Mouse (Mus musculus): ENCODE data around the gene Thbs3.
A peak's percentile ranks its signal among the peaks of the same experiment; 100 is the strongest.

The Thbs3 gene

DNA sequence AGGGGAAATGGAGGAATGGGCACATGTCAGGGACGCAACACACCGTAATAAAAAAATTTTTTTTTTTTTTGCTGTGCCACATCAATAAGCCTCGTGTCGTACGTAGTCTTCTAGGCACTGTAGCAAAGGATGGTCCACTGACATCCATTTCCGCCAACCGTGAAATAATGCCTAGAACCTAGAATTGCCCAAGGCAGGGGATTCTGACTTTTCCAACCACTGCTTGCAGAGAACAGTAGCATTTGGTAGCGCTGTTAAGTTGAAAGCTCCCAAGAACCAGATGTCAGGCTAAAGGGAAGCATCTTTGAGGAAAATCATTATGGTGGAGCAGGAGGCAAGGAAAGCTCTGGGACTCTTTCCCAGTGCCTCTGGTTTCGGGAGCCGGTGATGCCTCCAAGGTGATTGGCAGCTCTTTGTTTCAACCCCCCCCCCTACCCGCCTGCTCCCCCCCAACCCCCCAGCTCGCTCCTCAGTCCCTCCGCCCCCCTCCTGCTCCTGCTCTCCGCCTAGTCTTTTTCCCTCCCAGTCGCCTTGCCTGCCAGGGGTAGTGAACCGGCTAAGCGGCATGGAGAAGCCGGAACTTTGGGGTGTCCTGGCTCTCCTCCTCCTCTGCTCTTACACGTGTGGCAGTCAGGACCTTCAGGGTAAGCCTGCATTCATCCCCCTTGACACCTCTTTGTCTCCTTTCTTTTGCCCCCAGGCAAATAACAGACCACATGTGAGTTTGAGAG lies at the start of gene Thbs3:
Thbs3 (plus strand) TSS at position 500 of the 731 bp plus-strand sequence.
- DNase-seq (ENCODE audit: low spot score in 2 of 2): no peak

DNA sequence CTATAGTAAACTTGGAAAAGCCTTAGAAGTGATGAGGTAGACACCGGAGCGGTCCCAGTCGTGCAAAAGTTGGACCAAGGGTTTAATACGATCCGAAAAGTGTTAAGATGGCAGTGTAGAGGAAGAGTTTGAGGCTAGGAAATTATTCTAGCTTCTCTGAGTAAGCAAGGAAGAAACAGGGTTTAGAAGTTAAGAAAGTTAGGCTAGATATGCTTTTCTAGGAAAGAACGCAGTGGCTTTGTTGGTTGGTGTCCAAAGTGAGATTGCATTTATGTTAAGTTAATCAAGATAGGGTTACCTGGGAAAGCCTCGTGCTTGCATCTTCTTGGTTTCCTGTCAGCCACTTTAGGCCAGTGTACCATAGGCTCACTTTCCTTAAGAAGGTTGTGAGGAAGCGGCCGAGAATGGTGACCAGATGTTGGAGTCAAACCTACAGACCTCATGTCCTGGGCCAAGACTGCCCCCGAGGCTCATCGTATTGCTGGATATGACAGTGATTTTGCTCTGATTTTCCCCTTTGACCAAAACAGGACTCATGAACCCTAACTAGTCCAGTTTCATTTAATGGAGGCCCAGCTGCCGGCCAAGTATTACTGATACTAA lies 49.6 kb upstream of the Thbs3 start:
- no peak for DNase-seq (ENCODE audit: low spot score in 2 of 2)

DNA sequence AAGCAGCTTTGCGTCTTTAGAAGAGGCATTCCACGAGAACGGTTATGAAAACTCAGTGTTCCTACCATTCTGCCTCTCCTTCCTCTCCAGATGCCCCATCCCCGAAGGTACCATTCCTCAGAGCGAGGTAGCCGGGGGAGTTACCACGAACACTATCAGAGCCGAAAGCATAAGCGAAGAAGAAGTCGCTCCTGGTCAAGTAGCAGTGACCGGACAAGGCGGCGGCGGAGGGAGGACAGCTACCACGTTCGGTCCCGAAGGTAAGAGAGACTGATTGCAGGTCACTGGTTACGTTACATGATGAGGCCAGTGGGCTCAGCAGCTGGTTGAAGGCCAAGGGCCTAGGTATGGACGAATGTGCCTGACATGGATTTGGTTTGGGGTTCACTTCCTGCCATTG lies 48.0 kb upstream of the Thbs3 start:
- DNase-seq (ENCODE audit: low spot score in 2 of 2): no peak

DNA sequence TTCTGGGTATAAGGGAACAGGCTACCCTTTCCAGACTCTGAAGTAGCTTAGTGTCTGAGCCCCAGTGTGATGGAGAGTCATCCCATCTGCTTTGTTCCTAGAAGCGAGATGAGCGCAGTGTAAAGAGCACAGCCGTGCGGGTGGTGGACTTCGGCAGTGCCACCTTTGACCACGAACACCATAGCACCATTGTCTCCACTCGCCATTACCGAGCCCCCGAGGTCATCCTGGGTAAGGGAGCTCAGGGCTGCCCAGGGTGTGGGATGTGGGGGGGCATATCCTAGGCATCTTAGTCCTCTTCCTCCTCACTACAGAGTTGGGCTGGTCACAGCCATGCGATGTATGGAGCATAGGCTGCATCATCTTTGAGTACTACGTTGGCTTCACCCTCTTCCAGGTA lies 40.1 kb upstream of the Thbs3 start:
- no peak for DNase-seq (ENCODE audit: low spot score in 2 of 2)

DNA sequence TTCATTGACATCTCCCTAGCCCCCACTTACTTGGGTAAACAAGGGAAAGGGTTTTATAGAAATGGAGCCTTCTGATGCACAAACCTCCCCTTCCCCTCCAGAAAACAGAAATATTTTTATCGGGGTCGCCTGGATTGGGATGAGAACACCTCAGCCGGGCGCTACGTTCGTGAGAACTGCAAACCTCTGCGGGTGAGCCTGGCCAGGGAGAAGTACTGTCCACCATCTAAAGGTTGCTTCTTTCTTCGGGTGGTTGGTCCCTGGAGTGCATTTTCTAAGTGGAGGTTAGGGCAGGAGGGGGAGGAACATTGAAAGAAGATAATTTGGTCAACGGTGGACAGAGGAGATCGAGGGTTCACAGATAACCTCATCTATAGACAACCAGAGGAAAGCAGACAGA lies 39.4 kb upstream of the Thbs3 start:
- DNase-seq (ENCODE audit: low spot score in 2 of 2): no peak

DNA sequence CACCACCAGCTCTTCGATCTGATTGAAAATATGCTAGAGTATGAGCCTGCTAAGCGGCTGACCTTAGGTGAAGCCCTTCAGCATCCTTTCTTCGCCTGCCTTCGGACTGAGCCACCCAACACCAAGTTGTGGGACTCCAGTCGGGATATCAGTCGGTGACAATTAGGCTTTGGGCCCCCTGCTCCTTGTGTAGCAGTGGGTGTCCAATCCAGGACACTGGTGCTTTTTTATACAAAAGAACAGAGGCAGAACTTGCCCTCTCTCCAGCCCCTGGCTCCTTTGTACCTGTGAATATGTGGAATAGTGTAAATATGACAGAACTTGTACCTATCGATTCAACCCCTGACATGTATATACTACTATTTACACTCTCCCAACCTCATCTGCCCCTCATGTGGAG lies 38.6 kb upstream of the Thbs3 start:
- DNase-seq (ENCODE audit: low spot score in 2 of 2): no peak

DNA sequence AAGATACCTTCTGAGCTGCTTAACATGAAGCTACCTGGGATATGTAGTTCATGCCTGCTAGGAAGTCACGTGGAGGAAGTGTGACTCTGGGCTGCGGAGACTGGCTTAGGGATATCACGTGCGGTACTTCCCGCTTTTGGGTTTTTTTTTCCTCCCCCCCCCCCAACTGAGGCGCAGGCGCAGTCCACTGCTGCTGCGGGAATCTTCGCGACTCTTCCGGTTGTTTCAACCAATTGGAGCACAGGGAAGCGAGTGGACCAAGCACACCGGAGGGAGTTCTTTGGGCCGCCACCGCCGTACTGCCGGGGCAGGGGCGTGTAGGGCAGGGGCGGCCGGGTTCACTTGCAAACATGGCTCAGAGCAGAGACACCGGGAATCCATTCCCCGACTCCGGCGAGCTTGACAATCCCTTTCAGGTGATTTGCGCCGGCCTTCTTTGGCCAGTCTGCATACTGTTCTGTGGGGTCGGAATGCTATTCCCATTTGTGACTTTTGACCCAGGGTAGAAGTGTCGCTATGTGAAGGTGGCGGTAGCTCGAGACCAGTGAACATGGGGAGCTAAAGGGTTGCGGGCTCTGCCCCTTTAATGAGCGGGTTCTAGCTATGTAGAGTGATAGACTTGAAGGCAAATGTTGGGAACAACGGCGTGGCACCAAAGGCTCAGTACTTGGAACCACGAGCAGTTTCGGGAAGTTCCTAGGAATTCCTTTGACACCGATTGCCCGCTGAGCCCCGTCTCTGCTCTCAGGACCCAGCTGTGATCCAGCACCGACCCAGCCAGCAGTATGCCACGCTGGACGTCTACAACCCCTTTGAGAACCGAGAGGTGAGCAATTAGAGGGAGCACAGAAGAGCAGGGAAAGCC lies 37.5 kb upstream of the Thbs3 start, which contains the start of gene Scamp3:
Scamp3 (plus strand) TSS at position 232 of the 865 bp plus-strand sequence.
- DNase-seq (ENCODE audit: low spot score in 2 of 2): peak; percentile 76 to 82

DNA sequence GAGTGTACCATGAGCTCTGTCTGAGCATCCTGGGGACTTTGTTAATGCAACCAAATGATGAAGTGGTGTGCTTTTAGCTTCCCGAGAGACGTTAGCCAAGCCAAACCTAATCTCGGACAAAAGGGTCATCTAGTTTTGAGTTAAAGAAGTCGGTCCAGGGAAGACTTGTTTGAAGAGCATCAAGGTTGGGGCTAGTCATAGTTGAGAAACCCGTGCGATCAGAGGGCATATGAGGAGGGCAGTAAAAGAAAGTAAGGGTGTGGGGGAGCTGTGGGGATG lies 36.9 kb upstream of the Thbs3 start:
- DNase-seq (ENCODE audit: low spot score in 2 of 2): no peak

DNA sequence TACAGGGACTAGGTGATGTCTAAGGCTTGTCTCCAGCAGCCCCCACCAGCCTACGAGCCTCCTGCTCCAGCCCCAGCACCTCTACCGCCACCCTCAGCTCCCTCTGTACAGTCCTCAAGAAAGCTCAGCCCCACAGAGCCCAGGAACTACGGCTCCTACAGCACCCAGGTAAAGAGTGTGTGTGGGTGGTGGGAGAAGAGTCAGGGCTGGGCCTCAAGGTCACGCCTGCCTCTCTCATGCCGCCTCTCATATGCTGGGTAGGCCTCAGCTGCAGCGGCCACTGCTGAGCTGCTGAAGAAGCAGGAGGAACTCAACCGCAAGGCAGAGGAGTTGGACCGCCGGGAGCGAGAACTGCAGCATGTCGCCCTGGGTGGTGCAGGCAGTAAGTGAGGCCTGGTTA lies 35.9 kb upstream of the Thbs3 start:
- no peak for DNase-seq (ENCODE audit: low spot score in 2 of 2)

DNA sequence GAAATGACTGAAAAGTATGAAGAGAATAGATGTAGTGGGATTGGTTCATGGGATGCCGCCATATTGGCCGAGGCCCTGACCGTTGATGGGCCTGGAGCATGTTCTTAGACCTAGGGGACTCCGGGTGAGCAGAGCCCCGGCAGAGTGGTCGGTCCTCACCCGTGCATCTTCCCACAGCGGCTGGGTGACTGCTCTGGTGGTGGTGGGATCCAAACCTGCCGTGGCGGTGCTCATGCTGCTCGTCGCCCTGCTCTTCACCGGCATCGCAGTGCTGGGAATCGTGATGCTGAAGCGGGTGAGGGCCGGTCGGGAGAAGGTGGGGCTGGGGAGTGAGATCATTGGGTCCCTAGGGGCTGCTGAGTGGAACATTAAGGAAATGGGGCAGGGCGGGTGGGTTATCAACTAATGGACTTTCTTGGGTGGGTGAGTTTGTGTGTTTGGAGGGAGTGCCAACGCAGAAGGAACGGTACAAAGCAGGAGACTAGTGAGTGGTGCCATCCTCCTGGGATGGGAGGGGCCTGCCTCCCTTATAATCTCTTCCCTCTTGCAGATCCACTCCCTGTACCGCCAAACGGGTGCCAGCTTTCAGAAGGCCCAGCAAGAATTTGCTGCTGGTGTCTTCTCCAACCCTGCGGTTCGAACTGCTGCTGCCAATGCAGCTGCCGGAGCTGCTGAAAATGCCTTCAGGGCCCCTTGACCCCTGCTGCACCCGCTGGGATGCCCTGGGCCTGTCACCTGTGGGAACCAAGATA lies 33.1 kb upstream of the Thbs3 start:
- DNase-seq (ENCODE audit: low spot score in 2 of 2): no peak

DNA sequence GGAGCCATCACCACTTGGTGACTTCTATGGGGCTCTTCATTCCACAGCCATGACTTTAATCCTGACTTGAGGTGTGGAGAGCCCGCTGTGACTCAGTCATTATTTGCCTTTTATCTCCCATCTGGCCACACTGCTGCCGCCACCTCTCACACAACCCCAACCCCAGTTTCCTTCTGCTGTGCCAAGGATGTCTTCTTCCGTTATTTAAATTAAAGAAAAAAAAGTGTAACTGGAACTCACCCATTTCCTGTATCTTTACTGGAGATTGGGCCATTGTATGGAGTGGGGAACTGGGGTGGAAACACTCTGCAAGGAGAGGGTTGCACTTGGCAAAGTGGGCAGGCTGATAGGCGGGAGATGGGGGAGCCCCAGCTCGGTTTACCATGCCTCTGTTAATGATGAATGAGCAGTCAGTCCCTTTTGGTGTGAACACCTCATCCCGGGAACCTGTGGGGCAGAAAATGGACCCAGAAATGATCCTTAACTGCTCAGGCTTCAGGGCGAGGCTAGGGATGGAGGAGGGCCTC lies 32.4 kb upstream of the Thbs3 start:
- no peak for DNase-seq (ENCODE audit: low spot score in 2 of 2)

DNA sequence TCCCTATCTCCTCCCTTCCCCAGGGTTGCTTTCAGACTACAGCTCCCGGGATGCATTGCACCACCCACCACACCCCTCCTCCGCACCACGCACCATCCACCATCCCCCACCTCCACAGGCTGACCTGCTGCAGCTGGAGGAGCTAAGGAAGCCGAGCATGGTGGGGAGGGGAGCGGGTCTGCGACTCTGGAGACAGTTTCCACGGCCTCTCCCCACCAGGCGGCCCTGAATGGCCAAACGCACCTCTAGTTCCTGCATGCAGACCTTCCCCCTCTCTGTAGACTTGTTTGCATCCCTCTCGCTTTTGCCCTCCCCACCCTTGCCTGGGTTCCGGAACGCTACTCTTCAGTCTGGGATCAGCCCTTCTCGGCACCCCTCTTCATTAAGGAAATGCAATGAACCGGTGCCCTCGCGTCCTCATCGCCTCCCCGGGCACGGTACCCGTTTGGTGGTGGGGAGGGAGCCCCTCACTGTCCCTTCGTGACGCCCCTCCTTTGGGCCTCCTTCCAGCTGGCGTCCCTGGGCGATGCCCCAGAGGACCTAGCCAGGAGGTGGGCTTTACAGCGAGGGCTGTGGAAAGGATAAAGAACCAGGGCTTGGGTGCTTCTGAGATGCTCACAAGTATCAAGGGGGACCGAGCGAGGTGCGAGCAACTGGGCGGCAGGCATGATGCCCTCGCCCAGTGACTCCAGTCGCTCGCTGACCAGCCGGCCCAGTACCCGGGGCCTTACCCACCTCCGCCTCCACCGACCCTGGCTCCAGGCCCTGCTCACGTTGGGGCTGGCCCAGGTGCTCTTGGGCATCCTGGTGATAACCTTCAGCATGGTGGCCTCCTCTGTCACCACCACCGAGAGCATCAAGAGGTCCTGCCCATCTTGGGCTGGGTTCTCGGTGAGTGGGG lies 31.7 kb upstream of the Thbs3 start, which contains the start of gene Fam189b:
Fam189b (plus strand) TSS at position 86 of the 901 bp plus-strand sequence.
- DNase-seq (ENCODE audit: low spot score in 2 of 2): peak; percentile 82 to 88

DNA sequence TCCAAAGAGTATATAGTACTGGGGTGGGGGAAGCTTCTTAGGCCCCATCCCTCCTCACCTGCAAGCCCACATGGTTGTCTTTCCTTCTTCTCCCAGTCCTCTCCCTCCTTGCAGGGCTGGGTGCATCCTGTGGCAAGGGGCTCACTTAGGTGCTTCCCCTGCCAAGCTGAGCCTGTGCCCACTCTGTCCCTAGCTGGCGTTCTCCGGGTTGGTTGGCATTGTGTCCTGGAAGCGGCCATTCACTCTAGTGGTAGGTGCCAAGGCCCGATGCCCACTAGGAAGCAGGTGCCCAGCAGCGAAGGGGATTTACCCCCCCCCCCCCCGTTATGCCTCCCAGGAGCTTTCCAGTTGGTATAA lies 31.0 kb upstream of the Thbs3 start:
- DNase-seq (ENCODE audit: low spot score in 2 of 2): no peak

DNA sequence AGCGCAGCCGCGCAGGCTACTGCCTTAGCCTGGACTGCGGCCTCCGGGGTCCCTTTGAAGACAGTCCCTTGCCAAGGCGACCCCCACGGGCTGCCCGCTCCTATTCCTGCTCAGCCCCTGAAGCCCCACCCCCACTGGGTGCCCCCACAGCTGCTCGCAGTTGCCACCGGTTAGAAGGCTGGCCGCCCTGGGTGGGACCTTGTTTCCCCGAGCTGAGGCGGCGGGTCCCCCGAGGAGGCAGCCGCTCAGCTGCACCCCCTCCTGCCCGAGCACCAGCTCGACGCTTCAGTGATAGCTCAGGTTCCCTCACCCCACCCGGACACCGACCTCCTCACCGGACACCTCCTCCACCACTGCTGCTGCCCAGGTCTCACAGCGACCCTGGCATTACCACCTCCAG lies 27.8 kb upstream of the Thbs3 start:
- DNase-seq (ENCODE audit: low spot score in 2 of 2): peak; percentile 82 to 83

DNA sequence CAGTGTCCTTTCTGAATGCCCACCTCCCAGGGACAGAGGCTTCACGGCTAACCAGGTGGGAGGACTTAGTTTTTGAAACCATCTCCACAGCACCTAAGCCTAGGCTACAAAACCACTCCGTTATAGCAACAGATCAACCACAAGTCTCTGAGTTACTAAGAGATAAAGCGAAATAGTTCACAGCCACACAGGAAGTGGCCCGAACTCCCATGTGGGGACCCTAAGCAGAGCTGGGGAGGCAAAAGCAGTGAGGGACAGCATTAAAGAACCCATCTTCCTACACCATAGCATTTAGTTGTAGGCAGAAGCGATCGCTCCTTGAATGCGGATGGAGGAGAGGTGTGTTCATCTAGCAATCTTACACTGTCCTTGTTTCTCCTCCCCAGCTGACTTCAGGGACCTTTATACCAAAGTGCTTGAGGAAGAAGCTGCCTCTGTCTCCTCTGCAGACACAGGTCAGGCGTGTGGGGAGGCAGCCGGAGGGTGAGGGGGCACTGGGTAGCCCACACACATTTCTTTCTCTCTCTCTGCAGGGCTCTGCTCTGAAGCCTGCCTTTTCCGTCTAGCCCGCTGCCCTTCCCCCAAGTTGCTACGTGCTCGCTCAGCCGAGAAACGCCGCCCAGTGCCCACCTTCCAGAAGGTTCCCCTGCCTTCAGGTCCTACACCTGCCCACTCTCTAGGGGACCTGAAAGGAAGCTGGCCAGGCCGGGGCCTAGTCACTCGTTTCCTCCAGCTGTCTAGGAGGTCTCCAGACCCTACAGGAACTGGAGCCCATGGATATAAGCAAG lies 27.1 kb upstream of the Thbs3 start:
- peak; percentile 54 to 60 for DNase-seq (ENCODE audit: low spot score in 2 of 2)

DNA sequence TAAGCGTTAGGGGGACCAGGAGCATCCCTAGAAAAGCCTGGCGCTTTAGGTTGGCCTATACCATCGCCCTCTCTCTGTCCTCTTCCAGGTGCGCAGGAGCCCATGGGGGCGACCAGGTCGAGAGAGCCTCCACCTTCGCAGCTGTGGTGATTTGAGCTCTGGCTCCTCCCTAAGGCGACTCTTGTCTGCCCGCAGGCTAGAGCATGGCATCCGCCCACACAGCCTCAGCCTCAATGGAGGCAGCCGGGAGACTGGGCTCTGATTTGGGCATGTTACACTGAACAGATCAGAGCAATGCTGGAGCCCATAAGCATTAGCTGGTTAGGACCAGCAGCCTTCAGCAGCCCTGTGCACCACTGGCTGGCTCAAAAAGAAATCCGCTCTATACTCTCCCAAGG lies 26.5 kb upstream of the Thbs3 start:
- peak; percentile 52 to 54 for DNase-seq (ENCODE audit: low spot score in 2 of 2)

DNA sequence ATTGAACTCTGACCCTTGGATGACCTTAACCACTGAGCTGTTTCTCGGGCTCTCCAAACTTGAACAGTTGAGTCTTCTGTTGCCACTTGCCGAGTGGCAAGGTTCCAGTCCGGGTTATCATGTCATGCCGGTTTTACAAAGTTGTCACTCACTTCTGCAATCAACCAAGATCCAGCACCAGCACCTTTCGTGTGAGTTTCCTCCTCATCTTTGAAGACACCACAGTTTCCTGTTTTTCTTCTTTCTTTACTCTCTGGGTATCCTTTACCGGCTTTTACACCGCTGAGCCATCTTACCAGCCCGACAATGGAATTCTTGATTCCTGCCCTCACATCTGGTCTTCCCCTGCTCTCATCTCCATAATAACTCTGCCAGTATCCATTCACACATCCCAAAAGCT lies 24.5 kb upstream of the Thbs3 start:
- peak; percentile 49 to 53 for DNase-seq (ENCODE audit: low spot score in 2 of 2)

DNA sequence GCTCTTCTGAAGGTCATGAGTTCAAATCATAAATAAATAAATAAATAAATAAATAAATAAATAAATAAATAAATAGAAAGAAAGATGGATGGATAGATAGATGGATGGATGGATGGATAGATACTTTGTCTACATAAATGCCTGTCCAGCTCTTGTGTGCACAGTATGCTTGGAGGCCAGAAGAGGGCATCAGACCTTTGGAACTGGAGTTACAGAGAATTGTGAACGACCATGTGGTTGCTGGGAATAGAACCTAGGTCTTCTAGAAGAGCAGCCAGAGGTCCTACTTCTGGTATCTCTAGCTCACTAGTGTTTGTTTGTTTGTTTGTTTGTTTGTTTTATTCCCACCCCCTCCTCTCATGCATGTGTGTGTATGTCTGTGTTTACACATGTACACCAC lies 21.6 kb upstream of the Thbs3 start:
- no peak for DNase-seq (ENCODE audit: low spot score in 2 of 2)

DNA sequence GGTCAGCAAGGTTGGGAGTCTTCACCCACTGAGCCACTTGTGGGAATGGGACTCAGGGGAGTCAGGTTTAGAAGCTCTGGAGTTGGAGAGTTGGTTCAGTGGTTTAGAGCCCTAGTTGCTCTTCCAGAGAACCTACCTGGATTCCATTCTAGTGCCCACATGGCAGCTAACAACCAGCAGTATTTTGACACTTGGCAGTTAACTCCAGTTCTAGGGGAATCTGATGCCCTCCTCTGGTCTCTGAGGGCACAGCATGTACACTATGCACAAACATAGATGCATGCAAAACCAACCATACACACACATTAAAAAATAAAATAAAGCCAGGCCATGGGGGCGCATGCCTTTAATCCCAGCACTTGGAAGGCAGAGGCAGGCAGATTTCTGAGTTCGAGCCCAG lies 21.1 kb upstream of the Thbs3 start:
- peak; percentile 50 to 61 for DNase-seq (ENCODE audit: low spot score in 2 of 2)

All from thymus, postnatal 10 days (tissue).